Mouse (Mus musculus) midbrain, embryonic 11.5 days (tissue): ENCODE measurements at regions not wholly inside any gene's neighbourhood (a gene's known extent, or its start where the extent isn't known, plus 50 kb on each side); places are given as distances from the start of the nearest gene placed in this dataset.

Experiments
- ATAC-seq: fragments of 200-750 bp; cut with Nextera tagmentation; 2 replicates; pipeline ENCODE4 v1.8.0; 2017; ENCODE audit warnings: moderate TSS enrichment, moderate library complexity; ENCODE audit not compliant: low FRiP score
- DNase-seq: peaks from one replicate; pipeline ENCODE4 v3.0.0; 2015; ENCODE audit warnings: low spot score; ENCODE audit errors: missing footprints
- H3K27ac ChIP-seq: fragments of 300-500 bp; sonication (generic); 2 replicates; pipeline ENCODE4 v1.5.1; 2014; ENCODE audit warnings: low read depth, low read length
- H3K27me3 ChIP-seq: fragments of 300-500 bp; sonication (generic); 2 replicates; pipeline ENCODE4 v1.6.1; 2014; ENCODE audit warnings: mild to moderate bottlenecking, low read length, moderate library complexity, mixed read lengths; ENCODE audit not compliant: control insufficient read depth, insufficient read depth
- H3K36me3 ChIP-seq: fragments of 300-500 bp; sonication (generic); 2 replicates; pipeline ENCODE4 v1.6.1; 2014; ENCODE audit warnings: mild to moderate bottlenecking, low read length, moderate library complexity, mixed read lengths; ENCODE audit not compliant: control insufficient read depth, insufficient read depth
- H3K4me1 ChIP-seq: fragments of 300-500 bp; sonication (generic); 2 replicates; pipeline ENCODE4 v1.6.1; 2014; ENCODE audit warnings: low read length; ENCODE audit not compliant: control insufficient read depth, insufficient read depth
- H3K4me2 ChIP-seq: fragments of 300-500 bp; sonication (generic); 2 replicates; pipeline ENCODE4 v1.6.1; 2014; ENCODE audit warnings: mild to moderate bottlenecking, moderate library complexity
- H3K4me3 ChIP-seq: fragments of 300-500 bp; sonication (generic); 2 replicates; pipeline ENCODE4 v1.5.1; 2014; ENCODE audit warnings: low read depth, low read length
- H3K9ac ChIP-seq: fragments of 300-500 bp; sonication (generic); 2 replicates; pipeline ENCODE4 v1.6.1; 2014; ENCODE audit warnings: low read length
- H3K9me3 ChIP-seq: fragments of 300-500 bp; sonication (generic); 2 replicates; pipeline ENCODE4 v1.6.1; 2016; ENCODE audit warnings: low read length; ENCODE audit not compliant: control insufficient read depth
- WGBS: fragments of 180-500 bp; shearing (Covaris S2); extraction: QIAGEN DNeasy Blood & Tissue Kit; methylation state at CpG from one replicate; pipeline ENCODE4 v1.1.7; 2014; 5-methylcytosine and 5-hydroxymethylcytosine counted together

DNA sequence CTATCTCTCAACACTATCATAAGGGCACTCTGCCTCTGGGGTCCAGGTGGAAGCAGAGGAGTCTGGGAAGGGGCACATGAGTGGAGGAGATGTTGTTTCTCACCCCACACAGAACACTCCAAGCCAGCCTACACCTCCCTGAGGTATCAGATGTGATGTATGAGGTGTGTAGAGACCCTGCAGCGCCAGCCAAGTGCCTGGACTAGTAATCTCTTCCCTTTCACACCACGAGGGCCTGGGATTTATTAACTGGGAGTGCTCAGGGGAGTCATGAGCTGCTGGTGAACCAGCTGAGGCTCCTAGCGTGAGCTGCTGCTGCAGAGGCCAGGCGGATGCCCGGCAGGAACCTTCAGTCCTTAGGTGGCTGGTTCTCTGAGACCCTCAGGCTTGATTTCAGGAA lies 60.6 kb upstream of the Tle3 start:
- peaks cover 10% of the 10 kb centered on the region for H3K4me1 ChIP-seq
- no peaks in the 10 kb centered on the region for H3K9me3 ChIP-seq
- H3K36me3 ChIP-seq: no peaks in the 10 kb centered on the region
- H3K4me2 ChIP-seq: no peak overlapping the region
- no peaks in the 10 kb centered on the region; the same call in 1 of the 2 replicates for H3K27me3 ChIP-seq
- no peak overlapping the region; the same call in 1 of the 2 replicates for H3K9ac ChIP-seq
- DNase-seq: no peak
- 39% methylated on average over 5 of the region's 5 CpGs for WGBS
- H3K4me3 ChIP-seq: no peak overlapping the region
- no peak for ATAC-seq
- no peak overlapping the region for H3K27ac ChIP-seq

DNA sequence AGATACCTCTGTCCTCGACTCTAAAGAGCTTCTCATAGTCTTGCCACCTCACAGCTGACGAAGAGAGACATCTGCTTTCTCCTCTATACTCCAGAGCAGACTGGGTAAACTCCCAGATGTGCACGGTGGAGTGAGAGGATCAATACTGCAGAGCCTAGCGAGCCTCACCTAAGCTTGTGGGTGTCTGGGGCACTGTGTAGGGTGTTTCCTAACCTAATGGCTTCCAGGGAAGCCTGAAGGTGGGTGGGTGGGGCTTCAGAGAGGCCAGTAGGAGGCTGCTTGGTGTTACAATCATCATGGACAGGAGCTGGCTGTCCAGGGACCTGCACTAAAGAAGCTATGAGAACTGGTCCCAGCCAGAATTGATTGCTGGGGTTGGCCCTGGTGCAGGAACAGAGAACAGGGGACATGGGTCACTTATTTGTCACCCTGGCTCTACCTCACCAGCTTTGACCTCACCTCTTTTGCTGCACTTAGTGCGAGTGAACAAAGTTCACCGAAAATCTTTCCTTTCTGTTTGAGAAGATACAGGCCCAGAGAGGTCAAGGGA lies 57.5 kb upstream of the Tle3 start:
- no peaks in the 10 kb centered on the region for H3K9me3 ChIP-seq
- no peaks in the 10 kb centered on the region for H3K36me3 ChIP-seq
- H3K4me2 ChIP-seq: no peak overlapping the region
- DNase-seq: no peak
- H3K9ac ChIP-seq: no peak overlapping the region
- no peak overlapping the region for H3K27ac ChIP-seq
- peaks cover 17% of the 10 kb centered on the region for H3K4me1 ChIP-seq
- 66% methylated on average over 6 of the region's 6 CpGs for WGBS
- H3K4me3 ChIP-seq: no peak overlapping the region
- no peak for ATAC-seq
- no peaks in the 10 kb centered on the region; the same call in 1 of the 2 replicates for H3K27me3 ChIP-seq

DNA sequence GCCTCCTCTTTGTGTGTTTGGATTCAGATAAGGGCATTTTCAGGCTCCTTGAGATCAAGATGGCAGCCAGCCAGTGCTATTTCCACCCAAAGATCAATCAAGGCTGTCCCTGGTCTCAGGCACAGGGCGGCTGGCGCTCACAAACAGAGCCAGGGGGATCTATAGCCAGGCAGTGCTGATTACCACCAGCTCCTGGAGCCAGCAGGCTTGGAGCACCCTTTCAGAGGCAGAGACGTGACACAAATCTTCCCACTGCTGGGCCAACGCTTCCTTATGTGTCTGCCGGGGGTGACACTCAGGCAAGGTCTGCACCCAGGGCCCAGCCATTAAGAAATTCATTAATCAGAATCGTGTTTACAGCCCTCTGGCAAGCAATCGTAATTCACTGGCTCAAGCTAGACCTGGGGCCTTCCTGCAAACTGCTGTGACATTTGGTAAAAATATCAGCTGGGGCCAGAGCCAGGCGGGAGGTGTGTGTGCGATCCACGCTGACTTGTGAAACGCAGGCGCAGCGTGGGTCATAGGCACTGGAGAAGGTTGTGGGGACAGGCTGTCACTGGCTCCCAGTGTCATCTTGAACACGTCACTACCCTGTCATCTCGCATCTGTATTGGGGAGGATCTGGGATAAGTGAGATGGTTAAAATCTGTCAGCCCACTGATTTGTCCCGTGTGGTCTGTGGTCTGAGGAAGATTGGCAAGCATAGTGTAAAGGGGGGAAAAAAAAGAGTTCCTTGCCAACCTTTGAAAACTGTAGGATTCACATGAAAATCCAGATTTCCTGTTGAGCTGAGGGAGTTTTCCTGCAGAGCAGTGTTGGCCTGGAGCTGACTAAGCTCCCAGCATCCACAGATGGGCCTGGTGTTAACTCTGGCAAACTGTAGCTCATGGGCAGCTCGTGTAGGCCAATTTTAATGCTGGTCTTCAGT lies 56.5 kb upstream of the Tle3 start:
- DNase-seq (no peak), ATAC-seq (0 out of 2 replicates have a peak, but pooled peaks have one; percentile 27)
- 66% methylated on average over 17 of the region's 17 CpGs for WGBS
- Histone ChIP-seq H3K27me3 (no peaks in the 10 kb centered on the region; the same call in 1 of the 2 replicates), H3K4me1 (peaks cover 17% of the 10 kb centered on the region), H3K9me3 (no peaks in the 10 kb centered on the region), H3K4me3 (no peak overlapping the region), H3K36me3 (no peaks in the 10 kb centered on the region), H3K4me2 (no peak overlapping the region), H3K27ac (no peak overlapping the region), H3K9ac (no peak overlapping the region; the same call in 1 of the 2 replicates)

DNA sequence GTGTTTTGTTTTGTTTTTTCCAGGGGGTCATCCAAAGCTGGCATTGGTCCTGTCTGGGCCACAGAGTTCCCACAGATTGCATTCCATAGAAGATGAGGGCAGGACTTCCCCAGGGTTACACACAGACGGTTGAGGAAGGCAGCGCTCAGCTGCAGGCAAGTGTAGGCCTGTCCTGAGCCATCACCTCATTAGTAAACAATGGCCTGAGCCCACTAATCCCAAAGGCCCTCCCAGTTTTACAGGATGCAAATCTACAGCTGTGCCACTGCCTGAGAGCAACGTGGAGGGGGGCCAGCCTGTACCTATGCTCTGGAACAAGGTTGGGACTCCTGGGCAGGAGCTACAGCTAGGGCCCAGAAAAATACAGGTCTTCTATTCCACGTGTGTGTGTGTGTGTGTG lies 55.7 kb upstream of the Tle3 start:
- H3K36me3 ChIP-seq: no peaks in the 10 kb centered on the region
- H3K27ac ChIP-seq: no peak overlapping the region
- no peak overlapping the region for H3K4me3 ChIP-seq
- DNase-seq: no peak
- peaks cover 17% of the 10 kb centered on the region for H3K4me1 ChIP-seq
- no peaks in the 10 kb centered on the region; the same call in 1 of the 2 replicates for H3K27me3 ChIP-seq
- H3K4me2 ChIP-seq: no peak overlapping the region
- WGBS: 13% methylated on average over 4 of the region's 4 CpGs
- no peak overlapping the region; the same call in 1 of the 2 replicates for H3K9ac ChIP-seq
- H3K9me3 ChIP-seq: no peaks in the 10 kb centered on the region
- ATAC-seq: peak; percentile 64

DNA sequence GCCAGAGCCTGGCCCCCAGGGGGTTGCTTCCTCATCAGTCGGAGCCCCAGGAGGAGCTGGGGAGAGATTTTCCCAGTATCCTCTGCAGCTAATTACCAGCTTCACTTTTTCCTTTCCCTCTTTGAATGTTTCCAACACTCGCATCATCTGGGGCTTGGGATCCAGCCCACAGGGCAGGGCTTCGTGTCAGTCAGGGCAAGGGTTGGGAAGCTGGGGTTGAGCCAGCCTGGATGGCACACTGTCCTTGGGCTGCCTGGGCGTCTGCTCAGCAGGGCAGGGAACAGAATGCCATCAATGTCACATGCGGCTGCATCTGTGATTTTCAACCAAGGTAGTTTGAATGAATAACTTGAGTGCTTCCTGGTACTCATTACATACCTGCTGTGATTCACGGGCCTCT lies 52.4 kb upstream of the Tle3 start:
- DNase-seq (no peak), ATAC-seq (no peak)
- no peaks in the 10 kb centered on the region for H3K9me3 ChIP-seq
- H3K4me1 ChIP-seq: peaks cover 24% of the 10 kb centered on the region
- H3K27me3 ChIP-seq: no peaks in the 10 kb centered on the region
- WGBS: 53% methylated on average over 6 of the region's 6 CpGs
- no peak overlapping the region for H3K27ac ChIP-seq
- H3K4me3 ChIP-seq: no peak overlapping the region
- H3K4me2 ChIP-seq: no peak overlapping the region
- H3K9ac ChIP-seq: no peak overlapping the region
- H3K36me3 ChIP-seq: no peaks in the 10 kb centered on the region

DNA sequence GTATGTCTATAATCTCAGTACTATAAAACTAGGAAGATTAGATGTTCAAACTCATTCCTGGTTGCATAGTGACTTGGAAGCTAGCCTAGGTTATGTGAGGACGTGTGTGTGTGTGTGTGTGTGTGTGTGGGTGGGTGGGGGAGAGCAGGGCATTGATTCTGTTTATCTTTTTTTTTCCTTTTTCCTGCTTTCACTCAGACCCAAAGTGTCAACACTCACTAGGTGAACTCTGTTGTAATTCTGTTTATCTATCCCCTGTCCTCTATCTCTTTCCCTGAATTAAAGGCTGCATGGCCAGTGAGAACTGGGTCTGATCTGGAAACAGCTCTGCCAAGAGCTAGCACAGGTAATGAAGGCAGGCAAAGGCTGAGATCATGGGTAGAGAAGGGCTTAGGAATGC lies 50.9 kb upstream of the Tle3 start:
- H3K9ac ChIP-seq: no peak overlapping the region
- no peak overlapping the region for H3K4me2 ChIP-seq
- ATAC-seq: no peak
- no peaks in the 10 kb centered on the region for H3K9me3 ChIP-seq
- peaks cover 24% of the 10 kb centered on the region for H3K4me1 ChIP-seq
- no peak overlapping the region for H3K4me3 ChIP-seq
- H3K36me3 ChIP-seq: no peaks in the 10 kb centered on the region
- no peak for DNase-seq
- no peak overlapping the region for H3K27ac ChIP-seq
- no peaks in the 10 kb centered on the region for H3K27me3 ChIP-seq
- WGBS: 82% methylated on average over 1 of the region's 1 CpGs

DNA sequence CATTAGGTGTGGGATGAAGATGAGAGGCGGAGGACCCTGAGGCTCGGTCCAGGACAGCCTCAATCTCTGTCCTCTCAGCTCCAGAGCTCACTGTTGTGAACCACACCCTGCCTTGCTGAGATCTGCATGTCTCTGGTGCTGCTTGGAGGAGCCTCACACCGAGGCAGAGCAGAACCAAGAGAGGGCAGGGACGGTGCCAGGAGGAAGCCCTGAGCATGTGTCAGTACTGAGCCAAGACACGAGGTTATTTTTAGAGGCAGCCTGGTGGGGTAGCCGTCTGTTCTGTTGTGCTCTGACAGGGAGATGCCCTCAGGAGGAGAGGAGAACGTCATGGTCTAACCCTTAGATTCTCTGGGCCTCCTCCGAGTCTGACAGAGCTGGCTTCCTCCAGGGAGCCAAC lies 50.3 kb upstream of the Tle3 start:
- Histone ChIP-seq H3K9ac (no peak overlapping the region), H3K27me3 (no peaks in the 10 kb centered on the region), H3K27ac (no peak overlapping the region), H3K36me3 (no peaks in the 10 kb centered on the region), H3K4me3 (no peak overlapping the region), H3K4me2 (no peak overlapping the region), H3K4me1 (peaks cover 19% of the 10 kb centered on the region), H3K9me3 (no peaks in the 10 kb centered on the region)
- WGBS: 72% methylated on average over 8 of the region's 8 CpGs
- ATAC-seq (no peak), DNase-seq (no peak)

DNA sequence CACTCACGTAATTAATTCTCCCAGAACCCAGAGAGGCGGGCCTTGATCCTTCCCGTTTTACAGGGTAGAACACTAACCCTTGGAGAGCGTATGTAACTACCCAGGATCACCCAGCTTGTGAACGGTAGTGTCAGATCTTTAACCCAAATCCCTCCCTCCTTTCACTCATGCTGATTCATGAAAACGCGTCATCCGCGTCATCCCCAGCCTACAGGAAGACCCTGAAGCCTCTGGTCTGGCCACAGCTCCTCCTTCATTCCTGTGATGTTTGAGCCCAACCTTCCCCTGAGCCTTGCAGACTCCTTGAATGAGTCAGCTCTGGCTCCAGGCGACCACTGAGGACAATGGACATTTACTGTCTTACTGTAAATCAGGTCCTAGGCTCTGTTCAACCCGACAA lies 49.8 kb upstream of the Tle3 start:
- no peak overlapping the region for H3K9ac ChIP-seq
- peaks cover 16% of the 10 kb centered on the region for H3K4me1 ChIP-seq

More for the DNA sequence above, 49.8 kb upstream of the Tle3 start:
- no peak overlapping the region for H3K27ac ChIP-seq
- no peaks in the 10 kb centered on the region for H3K27me3 ChIP-seq
- 69% methylated on average over 11 of the region's 11 CpGs for WGBS
- no peak for DNase-seq
- ATAC-seq: no peak
- no peak overlapping the region for H3K4me2 ChIP-seq
- no peak overlapping the region for H3K4me3 ChIP-seq
- H3K9me3 ChIP-seq: no peaks in the 10 kb centered on the region
- no peaks in the 10 kb centered on the region for H3K36me3 ChIP-seq
